Mouse (Mus musculus) embryonic facial prominence, embryonic 11.5 days (tissue): ENCODE data around the gene Tanc1. TPM values are rescaled to one million over a fixed set of nuclear protein-coding genes. Genes with fewer than 3 reads are reported as not detected.
"Not testable (repeated sequence)": the region's sequence is repeated elsewhere in the genome, so short reads cannot be mapped to it uniquely, and the experiment has no call there.

ENCODE experiments used
- ATAC-seq: fragments of 200-750 bp; cut with Nextera tagmentation; replicated peaks from 2 replicates; pipeline ENCODE4 v1.8.0; 2017; ENCODE audit warnings: low read depth; ENCODE audit not compliant: insufficient number of reproducible peaks, low FRiP score, low TSS enrichment
- DNase-seq: peaks from one replicate; pipeline ENCODE4 v3.0.0-alpha.2; 2015; ENCODE audit warnings: low spot score
- H3K27ac ChIP-seq: fragments of 300-500 bp; sonication (generic); replicated peaks from 2 replicates; pipeline ENCODE4 v1.5.1; 2014; ENCODE audit warnings: mild to moderate bottlenecking, low read depth, low read length, control low read depth
- H3K27me3 ChIP-seq: fragments of 300-500 bp; sonication (generic); 2 replicates; pipeline ENCODE4 v1.6.1; 2014; ENCODE audit warnings: mild to moderate bottlenecking, low read length, moderate library complexity, mixed read lengths; ENCODE audit not compliant: control insufficient read depth, insufficient read depth
- H3K36me3 ChIP-seq: fragments of 300-500 bp; sonication (generic); replicated peaks from 2 replicates; pipeline ENCODE4 v1.6.1; 2014; ENCODE audit warnings: low read depth, mild to moderate bottlenecking, low read length, moderate library complexity, mixed read lengths; ENCODE audit not compliant: control insufficient read depth, insufficient read depth
- H3K4me1 ChIP-seq: fragments of 300-500 bp; sonication (generic); 2 replicates; pipeline ENCODE4 v1.6.1; 2014; ENCODE audit warnings: low read length, mixed read lengths; ENCODE audit not compliant: control insufficient read depth, insufficient read depth
- H3K4me2 ChIP-seq: fragments of 300-500 bp; sonication (generic); 2 replicates; pipeline ENCODE4 v1.6.1; 2014; ENCODE audit warnings: low read depth, mild to moderate bottlenecking, control low read depth, low read length, moderate library complexity
- H3K4me3 ChIP-seq: fragments of 300-500 bp; sonication (generic); 2 replicates; pipeline ENCODE4 v1.5.1; 2014; ENCODE audit warnings: low read depth, low read length, control low read depth
- H3K9ac ChIP-seq: fragments of 300-500 bp; sonication (generic); replicated peaks from 2 replicates; pipeline ENCODE4 v1.6.1; 2014; ENCODE audit warnings: mild to moderate bottlenecking, control low read depth, low read length
- H3K9me3 ChIP-seq: fragments of 300-500 bp; sonication (generic); replicated peaks from 2 replicates; pipeline ENCODE4 v1.6.1; 2016; ENCODE audit warnings: mild to moderate bottlenecking, low read length, inconsistent platforms, mixed read lengths; ENCODE audit not compliant: control insufficient read depth
- WGBS: fragments of 180-500 bp; shearing (Covaris S2); extraction: QIAGEN DNeasy Blood & Tissue Kit; methylation state at CpG from one replicate; pipeline ENCODE4 v1.1.7; 2014; 5-methylcytosine and 5-hydroxymethylcytosine counted together
- polyA plus RNA-seq: library from polyadenylated mRNA; unstranded; fragments of >200 nt; fragmentation: Nextera tagmentation; extraction: Ambion mirVana; gene quantifications from 2 replicates; pipeline ENCODE4 v1.2.1, GENCODE M21; 2014

The Tanc1 gene
- polyA plus RNA-seq, result 20.6 and 22.7 TPM in 2 replicates

DNA sequence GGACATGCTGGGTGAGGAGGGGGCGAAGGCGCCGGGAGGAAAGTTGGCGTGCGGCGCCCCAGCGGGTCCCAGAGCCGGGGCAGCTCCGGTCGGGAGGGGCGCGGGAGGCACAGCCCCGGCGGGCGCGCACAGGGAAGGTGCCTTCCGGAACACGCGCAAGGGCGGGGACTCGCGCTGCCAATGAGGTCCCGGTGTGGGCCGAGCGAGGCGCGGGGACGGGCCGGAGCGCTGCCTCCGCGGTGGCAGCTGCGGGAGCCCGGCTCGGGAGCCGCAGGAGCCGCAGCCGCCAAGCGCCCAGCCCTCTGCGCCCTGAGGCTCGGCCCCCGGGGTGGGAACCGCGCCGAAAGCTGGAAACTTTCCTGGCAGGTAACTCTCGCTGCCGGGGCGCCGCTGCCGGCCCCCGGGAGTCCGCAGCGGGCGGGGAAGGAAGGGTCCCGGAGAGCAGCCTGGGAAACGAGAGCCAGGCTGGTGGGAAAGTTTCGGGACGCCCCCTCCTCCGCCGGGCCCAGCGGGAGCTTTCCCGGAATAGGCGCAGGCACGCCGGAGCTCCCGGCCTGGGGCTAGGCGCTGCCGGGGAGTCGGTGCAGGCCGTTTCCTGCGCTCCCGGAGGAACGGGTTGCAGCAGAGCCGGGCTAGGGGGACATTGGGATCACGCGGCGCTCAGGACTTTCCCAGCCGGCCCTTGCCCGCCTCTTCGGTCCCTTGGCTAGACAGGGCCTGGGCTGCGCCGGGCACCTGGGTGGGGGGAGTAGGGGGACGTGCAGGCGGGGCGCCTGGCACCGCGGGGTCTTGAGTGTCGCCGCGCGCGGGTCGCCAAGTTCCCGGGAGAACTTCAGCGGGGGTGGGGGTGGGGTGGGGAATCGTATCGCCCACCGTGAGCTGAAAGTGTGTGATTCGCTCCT lies at the start of gene Tanc1:
Gene Tanc1 (plus strand): TSS at position 212 of the 902 bp plus-strand sequence.
- Histone ChIP-seq H3K4me1 (peaks cover 3% of the 10 kb centered on the region; the same call in 1 of the 2 replicates), H3K9ac (peak within 1 kb of the TSS; percentile 95), H3K4me3 (peak within 1 kb of the TSS; percentile 96), H3K36me3 (no peaks in the 10 kb centered on the region), H3K27ac (peak within 1 kb of the TSS; percentile 97), H3K27me3 (no peaks in the 10 kb centered on the region), H3K4me2 (peak within 1 kb of the TSS; percentile 90), H3K9me3 (no peaks in the 10 kb centered on the region)
- ATAC-seq, result peak; percentile 96
- peak; percentile 91 for DNase-seq
- under 1% methylated on average over 96 of the region's 99 CpGs for WGBS

DNA sequence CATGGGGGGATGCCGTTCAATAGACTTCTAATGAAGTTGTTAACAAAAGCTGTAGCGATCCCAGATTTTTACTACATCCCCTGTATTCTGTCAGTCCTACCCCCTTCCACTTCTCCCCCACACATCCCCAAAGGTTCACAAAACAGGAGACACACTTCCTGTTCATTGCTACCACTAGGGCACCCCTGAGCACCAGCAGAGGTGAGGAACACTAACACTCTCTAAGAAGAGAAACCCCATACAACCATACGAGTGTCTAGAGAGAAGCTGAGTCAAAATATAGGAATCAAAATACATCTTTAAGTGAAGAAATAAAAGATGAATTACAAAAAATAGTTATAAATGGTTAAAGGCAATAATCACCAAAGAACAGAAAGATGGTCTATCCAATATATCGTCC lies 49.6 kb upstream of the Tanc1 start:
- no peak for DNase-seq
- Histone ChIP-seq H3K9me3 (no peaks in the 10 kb centered on the region), H3K4me2 (no peak overlapping the region), H3K4me3 (no peak overlapping the region), H3K36me3 (no peaks in the 10 kb centered on the region), H3K27ac (no peak overlapping the region), H3K9ac (no peak overlapping the region), H3K27me3 (no peaks in the 10 kb centered on the region), H3K4me1 (no peaks in the 10 kb centered on the region)
- 54% methylated on average over 4 of the region's 4 CpGs for WGBS
- ATAC-seq, result no peak

DNA sequence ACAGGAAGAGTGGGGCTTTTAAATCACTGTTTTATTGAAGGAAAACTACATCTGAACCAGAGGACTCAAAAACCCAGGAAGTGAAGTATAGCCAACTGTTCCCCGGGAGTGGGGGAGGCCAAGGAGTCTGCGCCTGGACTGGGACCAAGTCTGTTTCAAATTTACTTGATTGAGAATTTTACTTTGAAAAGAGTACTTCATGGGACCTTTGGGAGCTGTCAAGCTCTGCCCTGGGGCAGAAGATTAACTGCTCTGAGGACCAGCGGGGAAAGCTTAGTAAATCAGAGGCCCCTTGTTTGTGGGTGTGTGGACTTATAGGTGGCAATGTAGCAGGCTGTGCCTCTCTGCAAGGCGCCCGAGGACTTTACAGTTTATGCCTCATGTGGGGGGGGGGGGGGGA lies 49.1 kb upstream of the Tanc1 start:
- WGBS, result 19% methylated on average over 5 of the region's 5 CpGs
- no peaks in the 10 kb centered on the region for H3K9me3 ChIP-seq
- H3K27me3 ChIP-seq, result no peaks in the 10 kb centered on the region
- H3K27ac ChIP-seq, result 0 out of 2 replicates have a peak overlapping the region, but pooled peaks have one; percentile 22
- DNase-seq (peak; percentile 83), ATAC-seq (no peak)
- no peak overlapping the region for H3K4me3 ChIP-seq
- no peak overlapping the region for H3K9ac ChIP-seq
- no peaks in the 10 kb centered on the region for H3K36me3 ChIP-seq
- no peak overlapping the region for H3K4me2 ChIP-seq
- no peaks in the 10 kb centered on the region for H3K4me1 ChIP-seq

DNA sequence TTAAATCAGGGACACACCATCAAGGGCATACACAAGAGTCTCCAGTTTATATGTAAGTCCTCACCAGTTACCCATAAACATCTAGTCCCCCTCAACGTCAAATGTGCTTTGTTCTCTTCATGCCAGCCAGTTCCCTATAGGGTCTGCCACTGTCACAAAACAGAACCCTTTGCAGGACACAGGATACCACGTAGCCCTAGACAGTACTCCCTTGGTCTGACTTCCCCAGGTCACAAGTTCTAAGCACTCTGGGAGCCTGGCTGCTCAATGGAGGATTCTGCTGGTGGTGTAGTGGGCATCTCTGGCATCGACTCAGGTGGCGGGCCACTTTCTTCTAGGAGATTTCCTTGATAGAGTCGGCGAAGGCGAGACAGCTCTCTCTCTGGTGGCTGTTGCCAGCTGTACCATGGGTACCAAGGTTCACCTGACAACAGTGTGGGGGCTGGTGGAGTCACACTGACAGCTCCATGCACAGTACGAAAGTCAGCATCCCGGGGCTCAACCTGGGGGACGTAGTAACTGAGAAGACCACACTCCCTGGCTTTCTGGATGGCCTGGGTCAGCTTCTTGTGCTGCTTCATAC lies 47.7 kb upstream of the Tanc1 start:
- H3K4me1 ChIP-seq, H3K4me3 ChIP-seq, H3K27me3 ChIP-seq, H3K27ac ChIP-seq, H3K4me2 ChIP-seq, H3K9me3 ChIP-seq, ATAC-seq, H3K9ac ChIP-seq, H3K36me3 ChIP-seq, DNase-seq: not testable (repeated sequence)
- WGBS, result 75% methylated on average over 3 of the region's 10 CpGs

DNA sequence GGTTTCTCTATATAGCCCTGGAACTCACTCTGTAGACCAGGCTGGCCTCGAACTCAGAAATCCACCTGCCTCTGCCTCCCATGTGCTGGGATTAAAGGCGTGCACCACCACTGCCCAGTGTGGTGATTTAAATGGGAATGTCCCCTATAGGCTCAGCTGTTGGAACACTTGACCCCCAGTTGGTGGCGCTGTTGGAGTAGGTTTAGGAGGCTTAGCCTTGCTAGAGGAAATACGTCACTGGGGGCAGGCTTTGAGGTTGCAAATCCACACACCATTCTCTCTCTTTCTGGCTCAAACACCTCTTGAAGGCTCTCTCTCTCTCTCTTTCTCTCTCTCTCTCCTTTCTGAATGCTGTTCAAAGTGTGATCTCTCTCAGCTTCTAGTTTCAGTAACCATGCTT lies 46.9 kb upstream of the Tanc1 start:
- Histone ChIP-seq H3K27ac (no peak overlapping the region), H3K9ac (no peak overlapping the region), H3K4me3 (no peak overlapping the region), H3K4me1 (no peaks in the 10 kb centered on the region), H3K36me3 (no peaks in the 10 kb centered on the region), H3K27me3 (no peaks in the 10 kb centered on the region), H3K4me2 (no peak overlapping the region), H3K9me3 (peaks cover 4% of the 10 kb centered on the region; the same call in 1 of the 2 replicates)
- DNase-seq, result no peak
- no peak for ATAC-seq
- 78% methylated on average over 4 of the region's 4 CpGs for WGBS

DNA sequence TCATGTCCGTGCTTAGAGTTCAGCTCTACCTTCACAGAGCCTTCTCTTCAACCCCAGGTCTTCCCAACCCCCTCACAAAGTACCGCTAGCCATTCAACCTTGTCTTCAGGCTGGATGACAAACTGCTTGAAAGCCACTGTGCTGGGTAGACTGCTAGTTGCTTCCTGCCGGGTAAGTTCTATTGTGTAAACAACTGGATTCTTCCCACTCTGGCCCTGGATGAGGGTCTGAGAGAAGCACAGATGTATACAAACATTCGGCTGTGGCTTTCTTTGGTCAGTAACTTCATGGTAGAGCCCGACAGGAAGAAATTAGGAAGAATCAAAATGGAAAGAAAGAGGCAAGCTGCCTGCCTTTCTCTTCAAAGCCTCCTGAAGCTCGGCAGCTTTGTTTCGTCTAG lies 30.9 kb upstream of the Tanc1 start:
- DNase-seq (no peak), ATAC-seq (no peak)
- Histone ChIP-seq H3K9me3 (no peaks in the 10 kb centered on the region), H3K4me2 (no peak overlapping the region), H3K9ac (no peak overlapping the region), H3K4me3 (no peak overlapping the region), H3K27ac (no peak overlapping the region), H3K4me1 (no peaks in the 10 kb centered on the region), H3K27me3 (no peaks in the 10 kb centered on the region), H3K36me3 (no peaks in the 10 kb centered on the region)
- 41% methylated on average over 7 of the region's 7 CpGs for WGBS

DNA sequence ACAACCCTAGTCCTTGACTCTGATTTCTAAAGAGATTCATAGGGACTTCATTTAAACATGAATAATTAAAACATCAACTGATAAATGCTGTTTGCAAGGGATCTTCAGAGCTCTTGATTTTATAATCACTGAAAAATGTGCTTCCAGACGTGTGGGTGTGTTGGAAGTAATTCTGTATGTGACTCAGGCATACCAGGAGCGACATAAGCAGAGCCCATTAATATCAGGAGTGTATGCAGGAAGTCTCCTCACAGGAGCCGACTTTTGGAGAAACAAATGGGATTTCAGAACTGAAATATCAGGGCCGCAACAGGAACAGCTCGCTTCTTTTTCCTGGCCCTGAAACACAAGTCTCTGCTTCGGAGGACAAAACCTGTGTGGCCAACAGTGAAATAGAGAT lies 27.9 kb upstream of the Tanc1 start:
- no peak overlapping the region for H3K4me2 ChIP-seq
- no peaks in the 10 kb centered on the region for H3K27me3 ChIP-seq
- no peaks in the 10 kb centered on the region for H3K9me3 ChIP-seq
- no peak overlapping the region for H3K27ac ChIP-seq
- H3K4me3 ChIP-seq, result no peak overlapping the region
- H3K36me3 ChIP-seq, result no peaks in the 10 kb centered on the region
- DNase-seq, result no peak
- ATAC-seq, result no peak
- H3K9ac ChIP-seq, result no peak overlapping the region
- WGBS, result 89% methylated on average over 6 of the region's 6 CpGs
- H3K4me1 ChIP-seq, result no peaks in the 10 kb centered on the region
